Mouse (Mus musculus): ENCODE data around the gene Pcp4. TPM values are rescaled to one million over a fixed set of nuclear protein-coding genes. Genes with fewer than 3 reads are reported as not detected.
A peak's percentile ranks its signal among the peaks of the same experiment; 100 is the strongest.
"Not testable (repeated sequence)": the region's sequence is repeated elsewhere in the genome, so short reads cannot be mapped to it uniquely, and the experiment has no call there.

Gene Pcp4
- polyA plus RNA-seq (2016; fragmentation: Nextera tagmentation; extraction: Ambion mirVana) = 42.9 and 46.3 TPM in 2 replicates

DNA sequence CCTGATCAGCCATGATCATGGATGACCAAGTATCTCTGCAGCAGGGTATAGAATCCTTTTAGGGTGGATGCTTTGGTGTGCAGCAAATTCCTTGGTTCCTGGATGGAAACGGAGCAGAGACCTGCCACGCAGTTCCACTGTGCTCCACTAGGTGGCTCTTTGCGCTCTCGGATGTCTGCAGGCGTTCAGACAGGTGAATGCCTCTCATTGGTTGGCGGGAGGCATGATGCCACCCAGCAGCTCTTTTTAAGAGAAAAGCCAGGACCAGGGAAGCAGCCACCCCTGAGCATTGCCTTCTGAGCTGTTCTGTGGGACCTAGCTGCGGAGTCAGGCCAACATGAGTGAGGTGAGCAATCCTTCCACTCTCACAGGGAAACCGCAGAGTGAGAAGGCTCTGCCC, at the start of gene Pcp4:
TSS of gene Pcp4 (plus strand) at position 162 of the 400 bp plus-strand sequence.
- no peaks in the 10 kb centered on the region; the same call in 1 of the 2 replicates for H3K27me3 ChIP-seq (replicated peaks)
- 10% methylated on average over 8 of the region's 8 CpGs for WGBS
- 0 out of 2 replicates have a peak within 1 kb of the TSS, but pooled peaks have one; percentile 24 for H3K4me2 ChIP-seq (replicated peaks)
- no peaks in the 10 kb centered on the region for H3K9me3 ChIP-seq
- no peak within 1 kb of the TSS for H3K4me3 ChIP-seq
- no peaks in the 10 kb centered on the region for H3K4me1 ChIP-seq
- no peak within 1 kb of the TSS for H3K27ac ChIP-seq
- no peaks in the 10 kb centered on the region for H3K36me3 ChIP-seq
- peak; percentile 49; the same call in 1 of the 2 replicates for ATAC-seq (ENCODE audit: low FRiP score, low read depth)
- no peak within 1 kb of the TSS for H3K9ac ChIP-seq

DNA sequence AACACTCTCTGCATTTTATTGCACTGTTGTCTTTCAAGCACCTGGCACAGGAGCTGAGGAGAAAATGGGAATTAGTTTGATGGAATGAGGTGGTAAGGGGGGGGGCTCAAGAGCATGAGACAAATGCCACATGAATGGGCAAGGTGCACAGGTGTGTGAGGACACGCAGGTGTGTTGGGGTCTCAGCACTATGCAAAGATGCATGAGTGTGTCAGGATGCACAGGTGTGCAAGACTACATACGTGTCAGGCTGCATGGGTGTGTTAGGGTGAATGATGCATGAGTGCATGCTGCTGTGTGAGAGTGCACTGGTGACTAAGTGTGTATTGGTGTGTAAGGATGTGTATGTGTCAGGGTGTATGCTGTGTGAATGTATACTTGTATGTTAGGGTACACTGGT, 42.4 kb upstream of the Pcp4 start:
- H3K27ac ChIP-seq = no peak overlapping the region
- ATAC-seq (ENCODE audit: low FRiP score, low read depth) = no peak
- no peak overlapping the region for H3K4me3 ChIP-seq
- H3K36me3 ChIP-seq = no peaks in the 10 kb centered on the region
- WGBS = 88% methylated on average over 2 of the region's 2 CpGs
- H3K4me2 ChIP-seq (replicated peaks) = no peak overlapping the region
- no peaks in the 10 kb centered on the region for H3K4me1 ChIP-seq
- H3K9ac ChIP-seq = no peak overlapping the region
- H3K27me3 ChIP-seq (replicated peaks) = no peaks in the 10 kb centered on the region
- H3K9me3 ChIP-seq = no peaks in the 10 kb centered on the region

DNA sequence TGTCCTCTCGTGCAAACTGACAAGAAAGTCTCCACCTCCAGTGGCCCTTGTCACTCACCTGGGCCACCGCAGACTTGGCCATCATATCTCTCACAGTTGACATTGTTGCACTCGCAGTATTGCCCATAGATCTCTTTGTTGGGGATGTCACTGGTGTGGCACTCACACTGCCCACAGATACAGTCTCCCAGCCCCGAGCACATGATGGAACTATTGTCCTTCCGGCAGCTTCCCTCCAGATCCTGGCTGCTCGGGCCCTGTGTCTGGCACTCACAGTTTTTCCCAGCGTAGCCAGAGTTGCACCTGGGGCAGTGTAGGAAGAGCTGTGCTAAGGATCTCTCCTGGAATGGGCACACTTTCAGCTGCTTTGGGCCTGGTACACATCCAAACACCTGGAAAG, 40.7 kb upstream of the Pcp4 start:
- WGBS = 90% methylated on average over 7 of the region's 7 CpGs
- Histone ChIP-seq H3K4me1 (no peaks in the 10 kb centered on the region), H3K27ac (no peak overlapping the region), H3K9ac (no peak overlapping the region), H3K36me3 (no peaks in the 10 kb centered on the region), H3K9me3 (no peaks in the 10 kb centered on the region), H3K27me3 (replicated peaks) (no peaks in the 10 kb centered on the region), H3K4me3 (no peak overlapping the region), H3K4me2 (replicated peaks) (no peak overlapping the region)
- no peak for ATAC-seq (ENCODE audit: low FRiP score, low read depth)

DNA sequence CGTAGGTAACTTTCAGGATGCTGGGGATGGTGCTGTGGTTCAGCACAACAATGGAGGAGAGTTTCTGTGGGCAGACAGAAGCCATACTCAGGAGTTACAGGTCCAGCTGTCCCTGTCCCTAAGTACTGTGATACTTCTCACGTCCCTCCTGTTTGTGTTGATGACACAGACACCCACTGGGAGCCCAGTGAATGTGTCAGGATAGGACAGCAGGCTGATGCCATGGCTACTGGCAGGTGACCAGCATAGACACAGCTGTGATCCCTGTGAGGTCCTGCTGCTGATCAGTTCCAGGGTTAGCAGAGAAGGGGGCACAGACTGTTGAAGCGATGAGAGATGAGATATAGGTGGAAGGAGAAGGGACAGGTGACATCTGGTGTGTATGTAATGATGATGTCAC, 38.4 kb upstream of the Pcp4 start:
- no peak overlapping the region for H3K4me2 ChIP-seq (replicated peaks)
- 75% methylated on average over 3 of the region's 3 CpGs for WGBS
- no peaks in the 10 kb centered on the region for H3K4me1 ChIP-seq
- no peaks in the 10 kb centered on the region for H3K36me3 ChIP-seq
- no peaks in the 10 kb centered on the region for H3K27me3 ChIP-seq (replicated peaks)
- H3K9ac ChIP-seq = no peak overlapping the region
- ATAC-seq (ENCODE audit: low FRiP score, low read depth) = no peak
- no peak overlapping the region for H3K4me3 ChIP-seq
- H3K27ac ChIP-seq = no peak overlapping the region
- H3K9me3 ChIP-seq = no peaks in the 10 kb centered on the region

DNA sequence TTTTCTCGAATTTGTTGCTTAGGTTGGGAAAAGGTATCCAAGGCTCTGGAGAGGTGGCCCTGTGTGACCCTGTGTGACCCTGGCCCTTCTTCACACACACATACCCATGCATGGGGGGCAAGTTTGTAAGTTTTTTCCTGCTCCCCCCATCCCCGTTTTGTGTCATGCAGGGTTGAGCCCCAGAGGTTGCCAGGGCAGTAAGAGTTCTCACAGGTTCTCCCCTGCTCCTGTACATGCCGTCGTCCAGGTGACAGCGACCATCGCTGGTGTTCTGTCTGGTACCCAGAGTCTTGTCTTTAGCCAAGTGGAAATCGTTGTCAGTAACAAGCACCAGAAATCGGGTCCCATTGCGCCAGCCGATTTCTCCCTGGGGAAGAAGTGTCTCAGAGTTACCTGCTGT, 34.1 kb upstream of the Pcp4 start:
- Histone ChIP-seq H3K4me2 (replicated peaks) (no peak overlapping the region), H3K9ac (no peak overlapping the region), H3K27ac (no peak overlapping the region), H3K9me3 (no peaks in the 10 kb centered on the region), H3K36me3 (no peaks in the 10 kb centered on the region), H3K4me1 (no peaks in the 10 kb centered on the region), H3K4me3 (no peak overlapping the region), H3K27me3 (replicated peaks) (no peaks in the 10 kb centered on the region)
- 85% methylated on average over 10 of the region's 10 CpGs for WGBS
- no peak for ATAC-seq (ENCODE audit: low FRiP score, low read depth)

DNA sequence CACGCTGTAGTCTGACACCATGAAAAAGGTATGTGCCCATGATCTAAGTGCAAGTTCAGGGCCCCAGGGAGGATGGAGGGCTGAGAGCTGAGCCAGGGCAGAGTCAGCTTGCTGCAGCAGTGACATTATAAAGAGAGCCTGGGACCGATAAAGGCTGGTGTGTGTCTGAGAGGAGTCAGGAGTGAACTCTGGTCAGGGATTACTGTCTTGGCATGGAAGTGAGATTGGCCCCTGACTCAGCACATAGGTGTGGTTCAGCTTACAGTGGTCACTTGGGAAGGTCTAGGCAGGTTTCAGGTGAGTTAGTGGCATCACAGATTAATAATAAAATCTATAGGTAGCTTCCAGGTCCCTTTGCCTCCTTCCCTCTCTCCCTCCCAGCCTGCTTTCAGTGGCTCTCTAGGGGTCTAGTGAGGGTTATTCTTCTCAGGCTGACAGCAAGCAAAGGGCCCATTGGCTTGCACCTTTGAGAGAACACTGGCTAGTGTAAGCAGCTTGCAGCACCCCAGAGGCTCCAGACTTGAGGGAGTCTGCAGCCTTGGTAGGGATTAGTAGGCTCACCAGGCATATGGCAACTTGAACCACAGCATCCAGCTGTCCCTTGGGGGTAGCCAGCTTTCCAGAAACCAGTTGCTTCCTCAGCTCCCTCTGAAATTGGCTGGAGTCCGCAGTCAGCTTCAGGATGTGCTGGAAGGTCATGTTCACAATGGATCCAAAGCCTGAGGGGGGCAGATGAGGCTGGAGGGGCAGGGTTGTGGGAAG, 33.2 kb upstream of the Pcp4 start:
- Histone ChIP-seq H3K4me3 (no peak overlapping the region), H3K27me3 (replicated peaks) (no peaks in the 10 kb centered on the region), H3K4me1 (no peaks in the 10 kb centered on the region), H3K9ac (no peak overlapping the region), H3K4me2 (replicated peaks) (no peak overlapping the region), H3K9me3 (no peaks in the 10 kb centered on the region), H3K27ac (no peak overlapping the region), H3K36me3 (no peaks in the 10 kb centered on the region)
- WGBS = 80% methylated on average over 3 of the region's 3 CpGs
- no peak for ATAC-seq (ENCODE audit: low FRiP score, low read depth)

DNA sequence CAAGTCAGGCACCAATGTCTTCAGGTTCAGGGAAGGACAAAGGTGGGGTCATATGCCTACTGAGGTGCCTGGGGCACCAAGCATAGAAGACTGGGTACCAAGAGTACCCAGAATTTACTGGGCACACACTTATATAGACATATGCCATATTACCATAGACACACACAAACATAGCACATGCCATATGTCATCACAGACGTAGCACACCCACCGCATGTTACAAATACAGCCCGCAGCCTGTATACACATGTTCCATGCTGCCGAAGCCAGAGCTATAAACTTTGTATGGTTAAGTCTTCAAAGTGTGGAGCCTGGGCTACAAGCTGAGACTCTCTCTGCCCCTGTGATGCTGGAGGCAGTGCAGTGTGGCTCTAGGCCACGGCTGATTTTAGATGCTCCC, 28.5 kb upstream of the Pcp4 start:
- H3K9me3 ChIP-seq = no peaks in the 10 kb centered on the region
- no peak overlapping the region for H3K27ac ChIP-seq
- H3K4me2 ChIP-seq (replicated peaks) = no peak overlapping the region
- H3K4me1 ChIP-seq = no peaks in the 10 kb centered on the region
- WGBS = 93% methylated on average over 5 of the region's 5 CpGs
- no peaks in the 10 kb centered on the region for H3K36me3 ChIP-seq
- no peaks in the 10 kb centered on the region for H3K27me3 ChIP-seq (replicated peaks)
- no peak for ATAC-seq (ENCODE audit: low FRiP score, low read depth)
- no peak overlapping the region for H3K4me3 ChIP-seq
- H3K9ac ChIP-seq = no peak overlapping the region

DNA sequence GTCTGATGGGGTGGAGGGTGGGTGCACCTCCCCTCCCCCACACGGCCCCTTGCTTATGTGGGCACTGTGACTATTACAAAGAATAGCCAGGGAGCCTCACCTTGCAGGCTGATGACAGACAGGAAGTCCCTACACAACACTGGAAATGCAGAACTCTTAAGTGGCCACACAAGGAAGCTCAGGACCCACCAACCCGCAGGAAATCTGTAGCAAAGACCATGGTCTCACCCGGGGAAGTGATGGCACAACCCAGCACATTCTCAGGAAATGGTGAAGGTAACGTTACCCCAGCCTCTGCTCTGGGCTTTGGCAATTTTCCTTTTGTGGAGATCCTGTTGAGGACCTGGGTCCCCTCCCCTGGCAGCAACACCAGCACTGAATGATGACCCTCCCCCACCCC, 27.7 kb upstream of the Pcp4 start:
- H3K27ac ChIP-seq = no peak overlapping the region
- H3K27me3 ChIP-seq (replicated peaks) = no peaks in the 10 kb centered on the region
- H3K36me3 ChIP-seq = no peaks in the 10 kb centered on the region
- no peak for ATAC-seq (ENCODE audit: low FRiP score, low read depth)
- no peak overlapping the region for H3K4me2 ChIP-seq (replicated peaks)
- no peaks in the 10 kb centered on the region for H3K4me1 ChIP-seq
- H3K4me3 ChIP-seq = no peak overlapping the region
- H3K9me3 ChIP-seq = no peaks in the 10 kb centered on the region
- 79% methylated on average over 4 of the region's 4 CpGs for WGBS
- H3K9ac ChIP-seq = no peak overlapping the region

DNA sequence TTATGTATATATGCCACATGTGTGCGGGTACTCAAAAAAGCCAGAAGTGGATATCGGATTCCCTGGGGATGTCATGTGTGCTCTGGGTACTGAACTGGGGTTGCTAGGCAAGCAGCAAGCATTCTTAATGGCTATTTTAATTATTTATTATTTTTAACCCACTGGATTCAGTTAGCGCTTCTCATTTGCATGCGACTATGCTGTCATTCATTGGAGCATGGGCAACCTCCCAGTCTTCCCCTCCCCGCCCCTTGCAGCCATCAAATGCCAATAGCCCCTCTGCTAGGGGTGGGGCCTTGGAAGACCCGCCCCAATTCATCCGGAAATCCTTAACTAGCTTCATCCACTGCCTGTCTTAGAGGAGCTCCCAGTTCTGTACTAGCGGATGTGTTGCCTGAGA, 26.5 kb upstream of the Pcp4 start:
- H3K9ac ChIP-seq = no peak overlapping the region
- no peak overlapping the region for H3K27ac ChIP-seq
- H3K27me3 ChIP-seq (replicated peaks) = no peaks in the 10 kb centered on the region
- 81% methylated on average over 8 of the region's 8 CpGs for WGBS
- no peaks in the 10 kb centered on the region for H3K4me1 ChIP-seq
- no peak overlapping the region for H3K4me2 ChIP-seq (replicated peaks)
- no peaks in the 10 kb centered on the region for H3K36me3 ChIP-seq
- no peaks in the 10 kb centered on the region for H3K9me3 ChIP-seq
- H3K4me3 ChIP-seq = no peak overlapping the region
- peak; percentile 63 for ATAC-seq (ENCODE audit: low FRiP score, low read depth)

DNA sequence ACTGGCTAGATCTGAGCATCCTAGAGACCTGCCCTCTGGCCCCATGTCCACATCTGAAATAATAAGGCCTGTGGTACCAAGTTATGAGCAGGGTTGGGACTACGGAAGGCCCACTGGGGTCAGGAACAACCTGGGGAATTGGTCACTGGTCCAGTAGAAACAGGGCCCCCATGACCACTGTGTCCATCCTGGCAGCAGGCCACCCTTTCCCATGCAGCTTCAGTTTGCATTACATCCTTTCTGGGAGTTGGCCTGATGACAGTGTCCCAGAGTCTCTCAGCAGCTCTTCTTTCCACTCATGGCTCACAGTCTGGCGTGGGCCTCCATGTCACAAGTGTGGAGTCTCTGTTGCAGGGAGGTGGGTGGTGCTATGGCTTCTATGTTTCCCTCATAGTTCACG, 25.6 kb upstream of the Pcp4 start:
- Histone ChIP-seq H3K27ac (no peak overlapping the region), H3K4me1 (no peaks in the 10 kb centered on the region), H3K36me3 (no peaks in the 10 kb centered on the region), H3K9me3 (no peaks in the 10 kb centered on the region), H3K4me3 (no peak overlapping the region), H3K4me2 (replicated peaks) (no peak overlapping the region), H3K27me3 (replicated peaks) (no peaks in the 10 kb centered on the region), H3K9ac (no peak overlapping the region)
- WGBS = 86% methylated on average over 3 of the region's 3 CpGs
- ATAC-seq (ENCODE audit: low FRiP score, low read depth) = no peak

DNA sequence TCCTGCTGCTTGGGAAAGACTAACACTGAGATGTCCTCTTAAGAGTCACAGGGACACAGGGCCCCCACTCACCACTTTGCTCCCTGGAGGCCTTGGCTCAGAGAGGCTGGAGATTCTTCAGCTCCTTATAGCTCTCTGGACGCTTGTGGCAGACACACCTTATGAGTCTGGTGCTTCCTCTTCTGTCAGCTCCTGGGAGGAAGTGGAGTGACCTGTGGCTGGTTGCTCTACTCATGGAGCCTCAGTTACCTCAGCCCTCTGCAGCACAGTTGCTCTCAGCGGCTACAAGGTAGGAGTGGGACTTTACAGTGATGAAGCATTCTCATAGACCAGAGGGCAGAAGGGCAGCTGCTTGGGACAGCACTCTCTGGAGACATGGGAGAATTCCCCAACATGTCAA, 23.9 kb upstream of the Pcp4 start, which contains the start of gene Itgb2l:
TSS of gene Itgb2l (minus strand) at position 152 of the 400 bp plus-strand sequence.
- H3K9ac ChIP-seq = no peak within 1 kb of the TSS
- no peak within 1 kb of the TSS for H3K27ac ChIP-seq
- 82% methylated on average over 2 of the region's 2 CpGs for WGBS
- no peak for ATAC-seq (ENCODE audit: low FRiP score, low read depth)
- H3K4me3 ChIP-seq = no peak within 1 kb of the TSS
- H3K36me3 ChIP-seq = no peaks in the 10 kb centered on the region
- no peak within 1 kb of the TSS for H3K4me2 ChIP-seq (replicated peaks)
- no peaks in the 10 kb centered on the region for H3K9me3 ChIP-seq
- no peaks in the 10 kb centered on the region for H3K4me1 ChIP-seq
- H3K27me3 ChIP-seq (replicated peaks) = no peaks in the 10 kb centered on the region

DNA sequence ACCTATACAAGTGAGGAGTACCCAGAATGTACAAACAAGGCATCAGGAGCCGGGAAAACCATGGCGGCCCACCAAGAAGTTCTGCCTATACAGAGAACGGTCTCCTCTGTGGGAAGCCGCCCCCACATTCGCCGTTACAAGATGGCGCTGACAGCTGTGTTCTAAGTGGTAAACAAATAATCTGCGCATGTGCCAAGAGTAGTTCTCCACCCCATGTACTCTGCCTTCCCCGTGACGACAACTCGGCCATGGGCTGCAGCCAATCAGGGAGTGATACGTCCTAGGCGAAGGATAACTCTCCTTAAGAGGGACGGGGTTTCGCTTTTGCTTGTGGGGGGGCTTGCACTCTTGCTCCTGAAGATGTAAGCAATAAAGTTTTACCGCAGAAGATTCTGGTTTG, 16.5 kb upstream of the Pcp4 start:
- not testable (repeated sequence) for H3K4me1 ChIP-seq; H3K36me3 ChIP-seq; H3K27me3 ChIP-seq (replicated peaks); H3K9ac ChIP-seq; H3K4me2 ChIP-seq (replicated peaks); H3K4me3 ChIP-seq; H3K27ac ChIP-seq; H3K9me3 ChIP-seq; ATAC-seq (ENCODE audit: low FRiP score, low read depth)
- WGBS = 93% methylated on average over 16 of the region's 16 CpGs

DNA sequence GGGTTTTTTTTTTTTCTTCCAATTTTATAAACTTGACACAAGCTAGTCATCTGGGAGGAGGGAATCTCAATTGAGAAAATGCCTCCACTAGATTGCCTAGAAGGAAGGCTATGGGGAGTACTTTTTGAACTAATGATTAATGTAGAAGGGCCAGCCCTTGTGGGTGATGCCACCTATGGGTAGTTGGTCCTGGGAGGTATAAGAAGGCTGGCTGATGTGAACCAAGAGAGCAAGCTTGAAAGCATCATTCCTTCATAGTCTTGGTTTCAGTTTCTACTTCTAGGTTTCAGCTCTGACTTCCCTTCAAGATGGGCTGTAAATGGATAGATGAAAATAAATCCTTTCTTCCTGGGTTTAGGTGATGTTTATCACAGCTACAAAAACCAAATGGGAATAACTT, 13.3 kb upstream of the Pcp4 start:
- H3K27me3 ChIP-seq (replicated peaks) = no peaks in the 10 kb centered on the region
- H3K9me3 ChIP-seq = no peaks in the 10 kb centered on the region
- no peaks in the 10 kb centered on the region for H3K36me3 ChIP-seq
- no peak for ATAC-seq (ENCODE audit: low FRiP score, low read depth)
- H3K9ac ChIP-seq = no peak overlapping the region
- H3K4me3 ChIP-seq = no peak overlapping the region
- no peak overlapping the region for H3K4me2 ChIP-seq (replicated peaks)
- no peaks in the 10 kb centered on the region for H3K4me1 ChIP-seq
- no peak overlapping the region for H3K27ac ChIP-seq

Data from neural tube, embryonic 12.5 days (tissue).